Mouse (Mus musculus) left cerebral cortex, postnatal 14 days (tissue): Measurements from ENCODE around the gene Kif3c. TPM values are rescaled to one million over a fixed set of nuclear protein-coding genes. Genes with fewer than 3 reads are reported as not detected.

Experiments used
- DNase-seq, 2 experiments: peaks; one replicate each; pipeline ENCODE4 v3.0.0; 2021 to 2022; ENCODE audit warnings: low spot score in 2 of 2, mixed read lengths in 1 of 2
- intact Hi-C: fragments of 180-260 bp; cut with DNase I; formaldehyde crosslinking; loops from one replicate; pipeline ENCODE4 v1.15.1; 2025
- long read RNA-seq, 2 experiments: library from polyadenylated mRNA; stranded (forward); transcript quantifications; one replicate each; pipeline ENCODE4 v2.0.0; 2021
- total RNA-seq, 2 experiments: library from RNA; stranded (reverse); gene quantifications; 2 replicates each; pipeline ENCODE4 v1.2.3; 2021

The Kif3c gene
- 100 to 1,000 TPM; 210 to 212 TPM for total RNA-seq
- long read RNA-seq, experiment 1, full-length matches to known transcripts: 142 of 170 reads
- long read RNA-seq, experiment 1, partial matches to known transcripts: 12 of 170 reads
- long read RNA-seq, experiment 1, other reads (novel, unspliced or antisense): 16 of 170 reads
- long read RNA-seq, experiment 2, full-length matches to known transcripts: 131 of 165 reads
- long read RNA-seq, experiment 2, partial matches to known transcripts: 12 of 165 reads
- long read RNA-seq, experiment 2, other reads (novel, unspliced or antisense): 22 of 165 reads

DNA sequence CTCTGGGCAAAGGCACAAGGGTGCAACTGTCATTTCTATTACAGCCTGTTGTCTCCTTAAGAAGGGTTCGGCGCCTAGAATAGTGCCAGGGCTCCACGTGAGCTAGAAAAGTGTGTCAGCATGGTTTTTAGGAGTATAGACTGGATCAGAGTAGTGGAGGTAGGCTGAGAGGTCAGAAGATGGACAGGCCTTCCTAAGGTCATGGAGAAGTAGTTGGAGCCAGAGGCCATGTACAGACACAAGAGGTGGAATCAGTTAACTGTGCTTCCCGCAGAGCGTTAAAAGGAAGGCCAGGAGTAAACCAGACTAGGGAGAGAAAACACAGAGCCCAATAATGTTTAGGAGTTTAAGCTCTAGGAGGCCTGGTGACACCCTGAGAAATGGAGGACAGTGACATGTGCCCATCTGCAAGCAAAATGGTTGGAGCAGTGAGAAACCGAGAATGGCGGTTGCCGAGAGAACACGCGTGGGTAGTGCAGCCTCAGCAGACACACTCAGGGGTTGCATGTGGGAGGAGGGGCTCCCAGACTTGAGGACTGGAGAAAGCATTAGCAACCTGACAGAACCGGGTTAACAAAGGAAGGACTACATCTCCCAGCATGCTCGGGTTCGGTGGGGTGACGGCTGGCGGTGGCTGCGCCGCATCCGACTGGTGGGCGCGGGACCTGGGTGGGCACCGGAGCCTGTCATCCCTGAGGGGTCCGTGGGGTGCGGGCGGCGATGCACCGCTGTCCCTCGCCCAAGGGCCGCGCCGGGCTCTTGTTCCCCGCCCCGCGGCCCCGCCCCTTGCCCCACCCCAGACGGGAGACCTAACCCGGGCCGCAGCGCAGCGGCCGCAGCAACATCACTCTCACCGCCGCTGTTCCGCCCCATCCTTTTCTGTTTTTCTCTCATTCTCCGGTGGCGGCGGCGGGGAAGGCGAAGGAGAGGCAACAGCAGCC is at the start of gene Kif3c:
Gene Kif3c (plus strand): TSS at position 625 of the 941 bp plus-strand sequence.
- peak; percentile 89 to 93 for DNase-seq
- intact Hi-C loops: loop anchor here (2.0 to 10.0 kb wide), 2 partner anchors 54 to 270 kb away; no protein-coding TSS in a partner anchor

DNA sequence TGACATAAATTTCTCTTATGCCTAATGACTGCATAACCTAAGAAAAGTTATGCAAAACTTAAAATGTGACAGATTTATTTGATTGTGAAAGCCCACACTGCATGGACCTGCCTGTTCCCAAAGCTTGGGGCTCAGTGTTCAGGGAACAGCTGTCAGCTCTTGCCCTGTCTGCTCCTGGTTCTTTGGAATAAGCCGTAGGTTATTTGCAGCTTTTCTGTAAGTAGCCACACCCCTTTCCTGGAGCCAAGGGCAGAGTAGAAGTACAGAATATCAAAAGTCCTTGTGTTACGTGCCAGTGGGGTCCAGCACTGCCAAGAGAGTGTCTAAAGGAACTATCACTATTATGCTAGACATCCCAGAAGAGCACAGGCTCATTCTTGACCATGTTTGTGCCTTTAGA is 48.8 kb upstream of the Kif3c start:
- intact Hi-C loops: no loop called here
- no peak for DNase-seq

DNA sequence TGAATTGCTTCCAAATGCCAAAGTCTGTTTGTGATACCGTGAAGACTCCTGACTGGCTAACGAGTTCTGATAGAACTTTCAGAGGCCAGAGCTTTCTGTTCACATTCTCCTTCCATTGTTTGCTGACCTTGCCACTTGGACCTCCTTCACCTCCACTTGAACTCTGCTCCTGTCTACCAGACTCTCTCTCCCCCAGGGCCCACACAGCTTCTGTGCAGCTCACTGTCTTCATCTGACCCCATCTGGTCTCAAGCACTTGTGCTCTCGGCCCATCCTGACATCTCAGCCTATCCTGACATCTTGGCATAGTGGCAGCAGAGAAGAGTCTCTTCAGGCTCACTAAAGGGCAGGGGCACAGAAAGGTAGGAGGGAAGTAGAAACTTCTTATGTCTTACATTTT is 48.0 kb upstream of the Kif3c start:
- DNase-seq: no peak
- intact Hi-C loops: no loop called here

DNA sequence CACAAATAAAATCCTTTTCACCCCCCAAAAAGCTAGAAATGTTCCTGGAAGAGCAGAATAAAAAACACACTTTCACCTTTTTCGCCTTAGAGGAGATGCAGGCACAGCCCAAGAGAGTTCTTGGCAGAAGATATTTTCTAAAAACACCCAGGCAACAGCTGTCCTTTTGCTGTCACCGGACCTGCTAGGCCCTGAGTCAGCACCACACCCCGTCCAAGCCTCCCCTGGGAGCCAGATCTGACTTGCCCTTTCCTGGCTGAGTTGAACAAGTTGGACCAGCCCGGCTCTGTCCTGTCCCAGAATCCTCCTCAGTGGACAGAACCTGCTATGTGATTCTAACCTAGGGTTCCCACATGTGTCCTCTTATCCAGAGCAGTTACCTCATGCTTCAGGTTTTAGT is 45.6 kb upstream of the Kif3c start:
- DNase-seq: no peak
- intact Hi-C loops: no loop called here

DNA sequence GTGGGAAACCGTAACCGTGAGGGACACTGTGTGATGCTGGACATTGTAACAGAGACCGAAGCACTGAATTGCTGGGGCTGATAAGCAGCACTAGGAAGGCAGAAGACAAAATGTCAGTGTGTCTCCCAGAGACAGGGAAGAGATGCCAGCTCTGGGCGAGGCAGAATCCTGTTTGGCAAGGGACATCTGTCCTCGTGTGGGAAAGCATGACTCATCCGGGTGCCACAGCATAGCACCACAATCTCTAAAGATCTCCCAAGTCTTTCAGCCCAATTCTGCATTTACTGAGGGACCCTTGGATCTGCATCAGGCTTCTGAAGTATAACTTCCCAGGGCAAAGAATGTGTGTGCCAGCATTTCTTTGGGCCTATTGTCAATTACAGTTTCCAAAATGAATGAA is 41.7 kb upstream of the Kif3c start:
- intact Hi-C loops: no loop called here
- peak; percentile 28 to 39 for DNase-seq

DNA sequence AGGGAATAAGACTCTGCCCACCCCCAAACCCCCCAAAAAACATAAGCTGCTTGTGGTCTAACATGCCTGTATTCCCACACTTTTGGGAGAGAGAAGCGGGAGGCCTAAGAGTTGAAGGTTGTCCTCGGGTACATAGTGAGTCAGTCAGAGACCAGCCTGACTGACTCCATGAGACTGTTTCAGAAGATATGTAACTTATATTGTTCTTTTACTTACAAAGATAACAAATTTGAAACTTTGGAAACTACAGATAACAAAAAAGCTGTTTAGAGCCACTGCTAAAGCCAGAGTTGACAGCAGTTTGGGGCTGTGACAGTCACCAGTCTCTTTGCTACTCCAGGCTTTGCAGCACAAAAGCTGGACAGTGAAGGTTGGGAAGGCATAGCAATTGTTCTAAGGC is 39.7 kb upstream of the Kif3c start:
- DNase-seq: no peak
- intact Hi-C loops: no loop called here

DNA sequence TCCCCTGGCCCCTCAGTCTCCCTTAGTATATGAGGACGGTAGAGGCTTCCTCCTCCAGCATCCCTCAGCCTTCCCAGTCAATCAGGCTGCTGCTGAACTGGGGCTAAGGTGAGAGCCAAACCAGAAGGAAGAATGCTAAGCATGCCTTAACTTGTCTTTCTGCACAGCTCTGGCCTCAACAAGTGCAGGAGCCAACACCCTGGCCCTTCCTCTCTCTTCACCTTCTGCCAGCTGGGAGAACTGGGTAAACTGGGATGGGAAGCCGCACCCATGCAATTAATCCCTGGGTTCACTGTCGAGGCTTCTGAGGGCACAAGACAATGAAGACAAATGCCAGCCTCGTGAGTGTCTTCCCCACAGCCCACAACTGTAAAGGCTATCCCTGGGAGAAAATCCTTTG is 35.3 kb upstream of the Kif3c start:
- intact Hi-C loops: no loop called here
- no peak for DNase-seq

DNA sequence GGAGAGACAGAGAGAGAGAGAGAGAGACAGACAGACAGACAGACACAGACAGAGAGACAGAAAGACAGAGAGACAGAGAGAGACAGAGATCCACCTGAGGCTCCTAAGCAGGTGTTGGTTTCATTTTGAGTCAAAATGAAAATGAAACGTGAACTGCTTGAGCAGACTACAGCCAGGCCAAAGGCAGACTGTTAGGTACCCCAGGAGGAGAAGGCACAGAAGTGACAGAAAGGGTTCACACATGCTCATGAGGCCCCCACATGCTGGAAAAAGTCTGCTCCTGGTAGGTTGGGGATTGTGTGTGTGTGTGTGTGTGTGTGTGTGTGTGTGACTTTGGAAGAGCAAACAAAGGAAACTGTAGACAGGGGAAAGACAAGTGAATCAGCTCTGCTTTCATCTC is 26.0 kb upstream of the Kif3c start:
- no peak for DNase-seq
- intact Hi-C loops: no loop called here

DNA sequence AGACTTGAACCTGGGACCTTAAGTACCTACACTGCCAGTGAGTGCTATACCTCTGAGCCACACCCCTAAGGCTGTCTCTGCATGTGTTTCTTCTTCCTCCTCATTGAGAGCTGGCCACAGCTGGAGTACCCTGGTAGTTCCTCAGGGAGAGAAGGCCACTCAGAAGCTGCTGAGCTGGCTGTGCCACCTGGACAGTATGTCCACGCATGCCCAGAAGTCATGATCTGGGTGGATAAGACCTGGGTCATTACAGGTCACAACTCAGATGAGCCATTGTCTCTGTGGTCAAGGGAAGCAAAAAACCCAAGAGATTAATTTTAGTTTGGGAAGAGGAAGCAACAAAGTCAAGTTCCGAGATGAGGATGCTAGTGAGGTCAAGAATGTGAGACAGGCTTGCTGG is 20.8 kb upstream of the Kif3c start:
- intact Hi-C loops: no loop called here
- DNase-seq: no peak

DNA sequence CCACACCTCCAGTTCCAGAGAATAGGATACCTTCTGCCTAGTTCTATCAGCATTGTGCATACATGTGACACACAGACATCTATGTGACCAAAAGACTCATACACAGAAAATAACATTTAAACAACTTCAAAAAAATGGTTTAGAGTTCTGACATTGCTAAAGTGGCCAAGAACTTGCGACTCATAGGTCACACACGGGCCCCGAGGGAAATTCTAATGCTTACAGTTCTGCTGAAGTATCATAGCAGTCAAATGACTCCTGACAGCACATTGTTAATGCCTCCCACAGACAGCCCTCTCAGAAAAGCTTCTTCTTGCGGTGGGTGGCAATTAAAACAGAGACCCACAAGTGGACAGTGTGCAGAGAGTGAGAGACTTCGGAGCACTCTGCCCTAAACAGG is 19.9 kb upstream of the Kif3c start:
- intact Hi-C loops: no loop called here
- no peak for DNase-seq

DNA sequence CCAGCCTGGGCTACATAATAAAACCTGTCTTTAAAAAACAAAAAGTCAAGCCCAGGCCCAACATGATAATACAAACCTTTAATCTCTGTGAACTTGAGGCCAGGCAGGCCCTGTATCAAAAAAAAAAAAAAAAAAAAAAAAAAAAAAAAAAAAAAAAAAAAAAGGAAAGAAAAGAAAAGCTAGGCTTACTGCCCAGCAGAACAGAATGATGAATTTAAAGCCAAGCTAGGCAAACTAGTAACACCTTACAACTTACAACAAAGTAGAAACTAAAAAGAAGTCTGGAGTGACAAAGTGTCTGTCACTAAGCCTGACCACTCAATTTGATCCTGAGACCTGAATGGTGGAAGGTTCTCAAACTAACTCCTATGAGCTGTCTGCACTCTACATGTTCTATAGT is 17.2 kb upstream of the Kif3c start:
- intact Hi-C loops: no loop called here
- DNase-seq: no peak

DNA sequence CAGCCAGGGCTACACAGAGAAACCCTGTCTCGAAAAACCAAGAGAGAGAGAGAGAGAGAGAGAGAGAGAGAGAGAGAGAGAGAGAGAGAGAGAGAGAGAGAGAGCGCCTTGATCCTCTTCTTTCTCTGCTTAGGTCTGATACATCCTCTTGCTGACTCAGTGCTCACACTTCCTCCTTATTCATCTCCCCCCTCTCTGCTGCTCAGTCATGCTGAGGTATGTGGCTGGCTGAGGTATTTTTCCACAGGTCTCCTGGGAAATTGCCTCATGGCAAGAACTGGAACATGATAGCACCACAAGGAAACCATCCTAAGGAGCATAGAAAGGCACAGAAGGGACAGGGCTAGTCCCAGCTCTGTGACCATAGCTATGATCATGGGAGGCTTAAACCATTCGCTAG is 15.5 kb upstream of the Kif3c start:
- intact Hi-C loops: no loop called here
- DNase-seq: no peak

DNA sequence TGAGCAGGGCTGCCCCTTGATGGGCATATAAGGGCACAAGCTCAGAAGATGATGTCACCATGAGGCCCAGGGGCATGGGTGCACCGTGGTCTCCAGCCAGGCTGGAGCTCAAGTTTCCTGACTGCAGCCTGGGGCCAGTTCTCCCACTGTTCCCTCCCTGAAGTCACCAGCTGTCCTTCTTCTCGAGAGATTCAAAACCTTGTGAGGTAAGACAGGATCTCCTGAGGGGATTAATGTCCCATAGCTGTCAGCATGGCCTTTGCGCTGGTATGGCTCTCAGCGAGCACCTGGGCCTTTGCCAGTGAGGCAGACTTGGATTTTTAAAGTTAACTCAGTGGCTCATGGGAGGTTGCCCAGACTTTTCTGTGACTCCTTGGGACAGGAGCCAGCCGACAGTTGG is 14.8 kb upstream of the Kif3c start:
- DNase-seq: no peak
- intact Hi-C loops: no loop called here

DNA sequence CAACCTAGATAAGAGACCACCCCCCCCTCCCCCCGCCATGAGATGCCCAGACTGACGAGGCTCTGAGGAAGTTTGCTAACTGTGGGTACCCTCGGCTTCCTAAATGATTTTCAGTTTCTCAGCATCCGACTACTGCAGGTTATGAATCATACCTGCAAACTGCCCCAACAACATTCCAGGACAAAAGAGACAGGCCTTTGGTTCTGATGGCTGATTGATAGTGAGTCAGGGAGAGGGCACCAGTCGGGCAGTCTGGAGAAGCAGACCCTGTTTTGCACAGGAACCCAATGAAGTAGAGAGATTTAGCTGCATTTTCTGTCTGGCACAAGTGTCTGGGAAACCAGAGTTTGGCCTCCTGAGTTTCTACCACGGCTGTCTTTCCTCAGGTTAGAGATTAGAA is 12.7 kb upstream of the Kif3c start:
- intact Hi-C loops: no loop called here
- DNase-seq: no peak

DNA sequence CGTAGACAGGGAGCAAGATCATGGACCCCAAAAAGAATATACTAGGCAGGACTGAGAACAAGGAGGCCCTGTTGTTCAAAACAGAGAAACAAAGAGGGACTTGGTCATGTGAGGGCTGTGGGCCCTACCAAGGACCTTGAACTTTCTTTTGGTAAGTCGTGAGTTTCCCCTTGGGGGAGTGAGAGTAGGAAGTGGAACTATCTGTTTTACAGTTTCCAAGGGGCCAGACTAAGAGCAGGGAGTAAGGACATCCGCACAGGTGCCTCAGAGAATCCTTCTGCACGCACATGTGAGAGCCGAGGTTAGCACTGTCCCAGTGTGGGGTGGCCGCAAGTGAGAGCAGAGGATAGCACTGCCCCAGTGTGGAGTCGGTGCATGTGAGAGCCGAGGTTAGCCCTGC is 9.9 kb upstream of the Kif3c start:
- intact Hi-C loops: no loop called here
- no peak for DNase-seq

DNA sequence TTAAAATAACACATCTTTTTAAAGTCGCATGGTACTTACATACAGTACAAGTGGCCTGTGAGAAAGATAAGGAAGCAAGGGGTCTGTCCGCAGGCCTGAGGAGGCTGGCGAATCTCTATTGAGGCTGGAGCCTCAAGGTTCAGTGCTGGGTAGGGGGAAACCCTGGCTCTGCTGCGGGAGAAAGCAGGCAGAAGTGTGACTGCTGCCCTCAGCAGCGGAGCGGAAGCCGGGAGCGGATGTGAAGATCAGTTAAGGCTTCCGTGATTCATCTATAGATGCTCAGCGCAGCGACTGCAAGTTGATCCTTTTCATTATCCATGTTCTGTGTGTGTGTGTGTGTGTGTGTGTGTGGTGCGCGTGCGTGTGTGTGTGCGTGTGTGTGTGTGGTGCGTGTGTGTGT is 8.1 kb upstream of the Kif3c start:
- DNase-seq: no peak
- intact Hi-C loops: no loop called here

DNA sequence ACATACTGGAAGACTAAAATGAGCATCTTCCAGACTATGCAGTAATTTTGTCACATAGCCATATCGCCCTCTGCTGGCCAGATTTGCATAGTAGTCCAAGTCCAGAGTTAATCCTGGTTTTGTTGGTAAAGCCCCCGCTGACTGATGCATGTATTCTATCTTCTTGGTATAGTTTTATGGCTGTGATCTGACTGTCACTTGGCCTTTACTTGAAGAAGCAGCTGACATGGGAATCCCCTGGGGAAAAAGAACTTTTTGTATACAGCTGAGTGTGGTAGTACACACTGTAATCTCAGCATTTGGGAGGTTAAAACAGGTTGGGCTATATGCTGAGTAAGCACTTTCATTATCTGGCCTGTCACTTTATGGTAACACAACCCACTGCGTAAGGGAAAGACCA is 5.6 kb upstream of the Kif3c start:
- intact Hi-C loops: loop anchor here (2.0 kb wide), 1 partner anchor 125 kb away; no protein-coding TSS in a partner anchor
- peak; percentile 89 to 90 for DNase-seq

DNA sequence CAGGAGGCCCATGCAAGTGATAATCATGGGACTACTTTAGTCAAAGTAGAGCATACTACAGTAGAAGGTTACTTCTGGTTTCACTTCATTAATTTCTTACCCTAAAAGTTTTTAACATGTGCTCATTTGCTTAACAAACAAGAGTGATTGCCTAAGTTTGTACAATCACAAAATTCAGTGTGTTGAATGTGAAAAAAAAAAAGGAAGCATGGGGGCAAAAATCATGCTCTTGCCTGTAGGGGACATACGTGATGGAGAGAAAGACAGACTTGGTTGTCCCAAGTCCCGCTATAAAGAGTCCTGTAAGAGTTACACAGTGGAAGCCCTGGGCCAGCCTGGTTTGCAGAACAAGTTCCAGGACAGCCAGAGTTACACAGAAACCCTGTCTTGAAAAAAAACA is 4.9 kb upstream of the Kif3c start:
- intact Hi-C loops: loop anchor here (10.0 kb wide), 1 partner anchor 265 kb away; no protein-coding TSS in a partner anchor
- no peak for DNase-seq

DNA sequence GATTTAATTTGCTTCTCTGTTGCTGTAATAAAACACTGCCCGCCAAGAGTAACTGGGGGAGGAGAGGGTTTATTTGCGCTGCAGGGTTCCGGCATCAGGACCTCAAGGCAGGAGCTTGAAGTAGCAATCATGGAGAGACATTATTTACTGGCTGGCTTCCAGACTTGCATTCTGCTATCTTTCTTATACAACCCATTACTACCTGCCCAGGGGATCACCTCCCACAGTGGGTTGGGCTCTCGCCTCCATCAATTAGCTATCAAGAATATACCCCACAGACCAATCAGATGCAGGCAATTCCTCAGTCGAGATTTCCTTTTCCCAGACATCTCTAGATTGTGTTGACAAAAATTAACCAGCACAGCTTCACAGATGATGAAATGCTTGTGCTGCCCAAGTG is 856 bp upstream of the Kif3c start:
- intact Hi-C loops: loop anchor here (2.0 to 10.0 kb wide), 2 partner anchors 53 to 269 kb away; no protein-coding TSS in a partner anchor
- DNase-seq: no peak

DNA sequence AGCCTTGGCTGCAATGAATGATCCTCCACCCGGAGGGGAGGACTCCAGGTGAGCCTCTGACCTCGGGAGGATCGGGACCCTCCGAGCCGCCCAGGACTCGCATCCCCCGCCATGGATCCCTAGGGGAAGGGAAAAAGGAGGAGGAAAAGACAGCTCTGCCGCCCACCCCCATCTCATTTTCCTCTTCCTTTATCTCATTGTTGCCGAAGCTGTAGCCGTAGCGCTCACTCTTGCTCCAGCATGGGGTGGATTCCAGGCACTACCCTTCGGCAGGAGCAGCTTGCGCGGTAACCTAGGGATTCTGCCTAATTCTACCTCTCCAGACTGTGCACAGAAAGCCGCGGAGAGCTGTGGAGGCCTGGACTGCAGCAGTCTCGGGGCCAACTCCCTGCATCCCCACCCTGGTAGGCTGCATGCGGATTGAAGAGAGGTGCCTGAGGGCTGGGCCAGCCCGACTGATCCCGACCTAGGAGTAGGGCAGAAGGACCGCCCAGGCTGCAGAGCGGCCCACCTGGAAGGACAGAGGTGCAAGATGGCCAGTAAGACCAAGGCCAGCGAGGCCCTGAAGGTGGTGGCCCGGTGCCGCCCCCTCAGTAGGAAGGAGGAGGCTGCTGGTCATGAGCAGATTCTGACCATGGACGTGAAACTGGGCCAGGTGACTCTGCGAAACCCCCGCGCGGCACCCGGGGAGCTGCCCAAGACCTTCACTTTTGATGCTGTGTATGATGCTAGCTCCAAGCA is 687 bp downstream of the Kif3c start:
- DNase-seq: peak in 1 of 2 experiments; percentile 43
- intact Hi-C loops: loop anchor here (2.0 to 10.0 kb wide), 2 partner anchors 55 to 271 kb away; no protein-coding TSS in a partner anchor
